Mouse (Mus musculus): ENCODE data around the gene Dyrk2.

Gene Dyrk2

DNA sequence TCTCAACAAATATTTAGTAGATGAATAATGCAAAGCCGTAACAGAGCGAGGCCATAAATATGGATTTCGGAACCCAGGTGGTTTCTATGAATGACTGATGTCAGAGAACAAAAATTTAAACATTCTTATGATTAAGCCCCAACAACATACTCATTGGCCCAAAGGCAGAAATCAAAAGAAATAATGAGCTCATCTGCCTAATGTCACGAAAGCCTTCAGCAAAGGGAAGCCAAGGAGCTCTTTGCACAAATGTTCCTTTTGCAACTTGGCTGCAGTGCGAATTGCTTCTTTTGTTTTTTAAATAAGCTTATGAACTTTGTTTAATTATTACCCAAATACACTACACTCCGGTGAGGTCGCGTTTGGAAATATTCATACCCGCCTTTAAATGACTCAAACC, 29.4 kb downstream of the Dyrk2 start:
- DNase-seq, result no peak

DNA sequence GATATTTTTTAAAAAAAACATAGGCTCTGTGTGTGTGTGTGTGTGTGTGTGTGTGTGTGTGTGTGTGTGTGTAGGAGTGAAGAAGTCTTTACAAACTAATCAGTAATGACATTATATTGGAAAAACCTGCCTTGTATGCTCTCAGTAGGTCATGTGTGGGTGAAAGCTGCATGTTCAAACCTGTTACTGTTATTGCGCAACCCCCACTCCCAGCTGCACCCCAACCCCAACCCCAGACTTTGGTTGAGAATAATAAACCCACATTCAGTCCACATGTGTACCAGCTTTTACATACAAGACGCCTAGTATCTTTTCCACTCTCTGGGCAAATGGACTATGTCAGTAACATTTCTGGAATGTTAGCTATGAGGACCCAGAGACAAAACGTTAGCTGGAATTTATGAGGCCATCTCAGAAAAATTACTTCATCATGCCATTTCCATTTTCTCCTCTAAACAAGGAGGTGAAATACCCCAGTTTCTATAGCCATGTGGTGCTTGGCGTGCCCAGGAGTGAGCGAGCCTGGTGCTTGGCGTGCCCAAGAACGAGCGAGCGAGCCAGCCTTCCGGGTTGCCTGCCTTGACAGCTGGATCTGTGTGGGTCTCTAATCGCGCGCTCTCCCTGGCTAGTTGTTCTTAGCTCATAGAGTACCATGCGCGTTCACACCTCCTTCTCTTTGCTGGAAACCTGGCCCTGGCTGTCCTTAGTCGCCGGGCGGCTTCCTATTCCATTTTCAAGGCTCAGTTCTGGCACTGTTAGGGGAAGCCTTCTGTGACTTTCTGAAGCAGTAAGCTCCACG, 30.5 kb downstream of the Dyrk2 start:
- DNase-seq, result no peak

DNA sequence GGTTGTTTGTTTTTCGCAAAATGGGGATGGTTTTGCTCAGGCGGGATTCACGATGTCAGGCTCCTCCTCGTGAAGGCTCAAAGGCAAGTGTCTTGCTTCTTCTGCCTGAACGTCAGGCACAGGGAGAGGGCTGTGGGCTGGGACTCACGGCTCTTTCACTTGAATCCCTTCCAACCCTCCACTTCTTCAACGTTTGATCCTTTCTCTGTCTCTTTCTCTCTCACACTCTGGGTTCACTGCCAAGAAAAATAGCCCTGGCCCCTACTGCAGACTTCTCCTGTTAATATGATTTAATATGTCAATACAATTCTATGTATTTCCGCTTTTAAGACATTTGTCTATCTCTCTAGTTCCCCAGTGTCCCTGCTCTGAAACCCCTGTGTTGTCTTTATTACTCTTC, 32.4 kb downstream of the Dyrk2 start:
- DNase-seq, result no peak

DNA sequence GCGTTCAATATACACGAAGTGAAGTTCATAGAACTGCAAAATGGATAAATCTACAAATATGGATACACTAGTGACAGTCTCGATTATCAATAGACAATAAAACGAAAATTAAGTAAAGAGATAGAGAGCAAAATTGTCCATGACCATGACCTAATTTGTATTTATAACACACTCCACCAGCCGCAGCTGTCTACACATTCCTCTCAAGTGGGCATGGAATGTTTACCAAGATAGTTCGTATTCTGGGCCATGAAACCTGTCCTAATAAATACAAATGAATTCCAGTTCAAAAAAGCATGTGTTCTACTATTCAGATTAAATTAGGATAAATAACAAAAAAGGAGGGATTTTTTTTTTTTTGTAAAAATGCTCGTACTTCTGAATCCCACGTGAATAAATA, 38.8 kb downstream of the Dyrk2 start:
- no peak for DNase-seq

DNA sequence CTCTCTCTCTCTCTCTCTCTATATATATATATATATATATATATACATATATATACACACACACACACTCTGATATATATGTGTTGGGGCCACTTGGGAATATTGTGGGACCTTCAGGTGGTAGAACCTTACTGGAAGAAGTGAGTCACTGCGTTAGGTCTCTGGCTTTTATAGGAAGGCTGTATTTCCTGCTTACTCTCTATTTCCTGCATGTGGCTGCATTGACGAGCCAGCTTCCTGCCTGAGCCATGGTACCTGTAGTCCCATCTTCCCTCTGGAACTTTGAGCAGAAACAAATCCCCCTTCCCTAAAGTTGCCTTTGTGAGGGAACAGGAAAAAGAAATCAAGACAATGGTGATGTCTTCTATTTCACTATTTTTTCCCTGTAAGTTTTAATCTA, 40.4 kb downstream of the Dyrk2 start:
- no peak for DNase-seq

DNA sequence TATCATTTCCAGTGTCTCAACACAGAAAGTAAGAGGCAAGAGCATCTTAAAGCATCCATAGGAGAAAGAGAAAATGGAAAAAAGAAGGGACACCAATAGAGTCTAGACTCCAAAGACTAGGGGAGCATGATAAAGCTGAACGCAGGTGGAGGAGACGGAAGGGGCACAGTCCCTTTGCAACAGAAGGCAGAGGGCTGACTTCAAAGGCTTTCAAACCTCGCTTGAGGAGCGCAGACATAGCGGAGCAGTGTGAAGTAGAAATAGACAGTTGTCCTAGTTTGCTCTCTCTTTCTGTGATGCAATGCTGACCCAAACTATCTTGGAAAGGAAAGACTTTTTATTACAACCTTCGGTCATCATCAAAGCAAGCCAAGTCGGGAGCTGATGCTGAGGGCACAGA, 42.9 kb downstream of the Dyrk2 start:
- DNase-seq, result no peak

DNA sequence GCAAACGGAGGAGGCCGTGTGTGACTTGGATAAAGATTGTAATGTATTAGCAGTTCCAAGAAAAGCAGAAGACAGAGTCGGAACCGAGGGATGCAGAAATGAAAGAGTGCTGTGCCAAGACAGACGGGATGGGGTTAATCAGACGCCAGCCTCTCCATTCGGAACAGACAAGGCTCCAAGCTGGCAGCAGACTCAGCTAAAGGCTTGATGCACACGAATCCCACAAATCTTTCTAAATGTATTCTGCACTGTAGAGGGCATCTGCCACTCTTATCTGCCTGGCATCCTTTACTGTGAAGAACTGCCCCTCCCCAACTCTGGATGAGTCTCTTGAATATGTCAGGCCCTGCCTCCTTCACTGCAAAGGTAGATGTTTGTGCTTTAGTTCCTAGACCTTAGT, 45.2 kb downstream of the Dyrk2 start:
- peak; percentile 77 to 80 for DNase-seq

DNA sequence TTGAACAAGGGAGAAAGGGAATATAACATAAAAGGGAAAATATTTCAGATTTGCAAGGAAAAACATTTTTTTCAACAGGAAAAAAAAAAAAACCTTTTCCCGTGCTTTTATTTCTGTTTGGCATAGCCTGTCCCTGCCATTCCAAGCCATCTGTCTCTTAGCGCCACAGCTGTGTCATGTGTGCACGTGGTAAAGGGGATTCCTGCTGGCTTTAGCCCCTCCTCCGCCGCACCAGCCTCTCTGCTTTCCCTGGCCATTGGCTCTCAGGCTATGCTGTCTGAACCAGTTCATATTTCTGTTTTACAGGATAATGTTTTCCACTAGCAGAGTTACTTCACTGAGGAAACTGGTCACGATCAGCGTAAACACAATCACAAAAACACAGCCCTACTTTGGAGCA, 49.1 kb downstream of the Dyrk2 start:
- peak; percentile 84 to 89 for DNase-seq

DNA sequence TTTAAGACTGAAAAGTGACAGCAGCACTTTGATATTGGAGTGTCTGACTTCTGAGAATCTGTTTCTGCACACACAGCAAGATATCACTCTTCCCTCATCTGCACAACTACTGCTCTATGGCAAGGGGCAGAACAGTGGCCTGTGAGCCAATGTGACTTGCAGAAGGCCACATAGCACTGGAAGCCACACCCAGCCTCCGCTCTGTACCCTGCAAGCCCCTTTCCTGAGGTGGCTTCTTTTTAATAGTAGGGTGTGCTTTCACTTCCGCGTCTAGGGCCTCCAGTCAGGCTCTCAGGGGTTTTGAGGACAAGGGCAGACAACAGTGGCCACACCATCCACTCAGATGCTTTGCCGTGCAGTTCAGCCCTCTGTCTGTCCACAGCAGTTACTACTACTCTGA, 50.2 kb downstream of the Dyrk2 start:
- DNase-seq, result peak; percentile 19 to 25

DNA sequence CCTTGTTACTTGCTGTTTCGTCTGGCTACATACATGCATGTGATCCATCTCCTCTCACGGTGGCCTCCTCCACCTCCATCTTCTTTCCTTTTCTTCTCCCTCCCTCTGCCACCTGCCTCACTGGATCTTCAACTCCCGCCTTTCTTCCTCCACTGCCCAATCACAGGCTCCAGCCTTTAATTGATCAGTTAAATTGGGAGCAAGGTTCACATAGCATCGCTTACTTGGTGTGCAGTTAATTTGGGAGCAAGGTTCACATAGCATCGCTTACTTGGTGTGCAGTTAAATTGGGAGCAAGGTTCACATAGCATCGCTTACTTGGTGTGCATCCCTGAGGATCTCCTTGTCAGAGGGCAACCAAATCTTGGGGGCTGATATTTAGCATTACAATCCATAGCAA, 52.9 kb downstream of the Dyrk2 start:
- no peak for DNase-seq

DNA sequence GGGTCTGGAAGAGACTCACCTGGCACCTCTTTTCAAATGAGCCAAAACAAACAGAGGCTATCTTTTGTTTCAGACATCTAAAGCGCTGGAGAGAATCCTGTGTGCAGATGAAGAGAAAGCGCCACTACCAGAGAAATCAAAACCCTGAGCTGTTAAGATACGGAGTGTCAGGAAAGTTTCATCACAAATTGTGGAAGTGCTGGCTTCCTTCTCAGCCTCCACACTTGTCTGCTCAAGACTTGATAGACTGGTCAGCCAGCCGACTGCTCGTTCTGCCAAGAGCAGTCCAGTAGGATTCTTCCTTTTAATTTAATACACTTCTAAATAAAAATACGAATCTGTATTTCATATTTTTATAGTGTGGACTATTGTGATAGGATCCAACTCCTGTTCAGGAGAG, 58.1 kb downstream of the Dyrk2 start:
- no peak for DNase-seq

DNA sequence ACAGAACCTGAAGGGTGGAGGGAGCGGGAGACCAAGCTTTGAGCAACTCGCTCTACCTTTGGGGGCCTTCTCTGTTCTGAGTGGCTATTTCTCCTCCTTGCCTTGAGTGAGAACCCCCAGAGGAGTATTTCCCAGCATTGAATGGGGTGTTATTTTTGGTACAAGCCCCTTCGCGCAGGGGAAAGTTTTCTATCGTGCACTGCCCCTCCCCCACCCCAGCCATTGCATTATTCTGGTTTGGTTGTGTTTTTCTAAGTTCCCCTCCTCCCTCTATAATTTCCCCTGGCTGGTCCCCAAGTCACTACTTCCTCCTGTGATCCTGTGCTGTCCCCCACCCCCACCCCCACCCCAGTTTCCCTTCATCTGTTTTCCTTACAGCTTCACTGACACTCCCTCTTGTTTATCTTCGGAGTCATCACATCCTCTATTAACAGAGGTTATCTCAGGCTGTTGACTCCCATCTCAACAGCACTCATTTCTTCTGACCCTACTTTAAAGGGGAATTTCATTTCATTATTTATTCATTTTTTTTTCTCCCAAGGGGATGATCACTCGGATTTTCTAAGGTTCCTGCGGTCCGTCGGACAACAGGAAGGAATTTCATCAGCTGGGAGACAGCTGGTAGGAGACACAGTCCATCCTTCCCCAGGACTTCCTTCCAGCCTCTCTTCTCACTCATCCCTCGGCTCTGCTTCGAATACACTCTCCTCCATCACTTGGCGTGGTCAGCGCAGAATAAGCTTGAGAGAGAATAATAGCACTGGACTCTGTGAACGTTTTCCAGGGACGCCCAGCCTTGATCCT, 58.9 kb downstream of the Dyrk2 start:
- peak in 1 of 2 experiments; percentile 20 for DNase-seq

All from cerebellum, postnatal 10 days (tissue).